Mouse (Mus musculus) neural tube, embryonic 14.5 days (tissue): ENCODE data around the gene Cacng2. TPM values are rescaled to one million over a fixed set of nuclear protein-coding genes. Genes with fewer than 3 reads are reported as not detected.

ENCODE experiments used
- ATAC-seq: fragments of 200-750 bp; cut with Nextera tagmentation; 2 replicates; pipeline ENCODE4 v1.8.0; 2017; ENCODE audit warnings: low read depth, mild to moderate bottlenecking, moderate TSS enrichment, moderate library complexity
- H3K27ac ChIP-seq: fragments of 300-500 bp; sonication (generic); 2 replicates; pipeline ENCODE4 v1.5.1; 2014; ENCODE audit warnings: low read depth, mild to moderate bottlenecking, control low read depth, low read length, moderate library complexity, mixed read lengths
- H3K27me3 ChIP-seq: fragments of 300-500 bp; sonication (generic); 2 replicates; pipeline ENCODE4 v1.6.1; 2014; ENCODE audit warnings: low read length; ENCODE audit not compliant: control insufficient read depth, insufficient read depth
- H3K36me3 ChIP-seq: fragments of 300-500 bp; sonication (generic); 2 replicates; pipeline ENCODE4 v1.6.1; 2014; ENCODE audit warnings: low read length, mixed read lengths; ENCODE audit not compliant: control insufficient read depth, insufficient read depth
- H3K4me1 ChIP-seq: fragments of 300-500 bp; sonication (generic); 2 replicates; pipeline ENCODE4 v1.6.1; 2014; ENCODE audit warnings: low read length; ENCODE audit not compliant: control insufficient read depth, insufficient read depth
- H3K4me2 ChIP-seq: fragments of 300-500 bp; sonication (generic); 2 replicates; pipeline ENCODE4 v1.6.1; 2014; ENCODE audit warnings: mild to moderate bottlenecking, low read depth, low read length, control low read depth
- H3K4me3 ChIP-seq: fragments of 300-500 bp; sonication (generic); 2 replicates; pipeline ENCODE4 v1.5.1; 2014; ENCODE audit warnings: low read depth, low read length, control low read depth, mixed read lengths
- H3K9ac ChIP-seq: fragments of 300-500 bp; sonication (generic); replicated peaks from 2 replicates; pipeline ENCODE4 v1.6.1; 2014; ENCODE audit warnings: low read depth, mild to moderate bottlenecking, control low read depth, low read length, mixed read lengths
- H3K9me3 ChIP-seq: fragments of 300-500 bp; sonication (generic); 2 replicates; pipeline ENCODE4 v1.6.1; 2016; ENCODE audit warnings: low read length; ENCODE audit not compliant: control insufficient read depth
- WGBS: fragments of 180-500 bp; shearing (Covaris S2); extraction: QIAGEN DNeasy Blood & Tissue Kit; methylation state at CpG from one replicate; pipeline ENCODE4 v1.1.7; 2014; 5-methylcytosine and 5-hydroxymethylcytosine counted together
- polyA plus RNA-seq: library from polyadenylated mRNA; unstranded; fragments of >200 nt; fragmentation: Nextera tagmentation; extraction: Ambion mirVana; gene quantifications from 2 replicates; pipeline ENCODE4 v1.2.1, GENCODE M21; 2014

Gene Cacng2
- polyA plus RNA-seq, 1 experiment from 2014 or later = 21.0 TPM

DNA sequence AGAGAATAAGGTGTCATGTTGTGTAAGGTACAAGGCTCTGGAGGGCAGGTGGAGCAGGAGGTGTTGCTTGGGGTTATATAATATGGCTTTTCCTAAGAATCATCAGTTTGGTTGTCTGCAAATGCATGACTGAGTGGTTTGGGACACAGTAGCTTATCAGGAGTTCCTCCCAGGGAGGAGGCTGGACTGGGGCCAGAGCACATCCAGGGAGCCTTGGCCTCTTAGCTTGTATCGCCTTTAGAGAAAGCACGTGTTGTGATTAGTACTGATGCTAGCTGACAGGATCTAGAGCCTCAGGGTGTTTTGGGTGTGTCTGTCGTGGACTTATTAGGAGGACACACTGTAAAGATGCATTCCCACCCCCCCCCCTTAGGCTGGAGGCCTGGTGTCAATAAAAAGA, 142.2 kb downstream of the Cacng2 start:
- Histone ChIP-seq H3K36me3 (no peaks in the 10 kb centered on the region), H3K27me3 (no peaks in the 10 kb centered on the region), H3K27ac (no peak overlapping the region), H3K9ac (no peak overlapping the region), H3K4me2 (no peak overlapping the region), H3K9me3 (no peaks in the 10 kb centered on the region), H3K4me3 (no peak overlapping the region), H3K4me1 (peaks cover 3% of the 10 kb centered on the region; the same call in 1 of the 2 replicates)
- 66% methylated on average over 3 of the region's 3 CpGs for WGBS
- no peak for ATAC-seq

DNA sequence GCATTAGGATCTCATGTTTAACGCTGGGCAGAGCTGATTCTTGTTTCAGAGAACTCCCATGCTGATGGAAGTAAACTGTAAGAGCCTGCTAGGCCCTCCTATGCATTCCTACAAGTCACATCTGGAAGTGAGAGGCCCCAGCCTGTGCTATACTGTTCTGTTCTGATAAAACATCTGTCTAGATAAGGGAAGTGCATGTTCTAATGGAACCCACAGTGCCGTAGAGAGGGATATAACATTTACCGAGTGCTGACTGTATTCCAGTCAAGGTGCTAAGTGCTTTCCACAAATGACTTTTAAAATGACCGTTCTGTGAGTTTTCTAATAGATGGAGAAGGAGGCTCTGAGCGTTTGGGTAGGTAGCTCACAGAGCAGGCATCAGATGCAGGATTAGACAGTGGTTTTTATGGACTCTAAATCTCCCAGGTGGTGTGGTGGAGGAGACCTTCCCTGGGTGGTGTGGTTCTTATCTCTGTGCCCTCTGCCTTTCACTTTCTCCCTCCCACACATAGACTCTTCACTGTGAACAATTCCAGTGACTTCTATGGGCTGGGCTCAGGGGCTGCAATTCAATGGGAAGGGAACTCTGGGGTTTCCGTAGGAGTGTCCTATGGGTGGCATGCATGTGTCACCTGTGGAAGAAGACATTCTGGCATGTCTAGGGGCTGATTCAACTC, 145.5 kb downstream of the Cacng2 start:
- H3K27ac ChIP-seq = no peak overlapping the region
- no peaks in the 10 kb centered on the region for H3K36me3 ChIP-seq
- no peak overlapping the region for H3K4me2 ChIP-seq
- H3K9ac ChIP-seq = no peak overlapping the region
- WGBS = 81% methylated on average over 6 of the region's 6 CpGs
- peaks cover 7% of the 10 kb centered on the region; the same call in 1 of the 2 replicates for H3K4me1 ChIP-seq
- H3K9me3 ChIP-seq = no peaks in the 10 kb centered on the region
- no peak for ATAC-seq
- no peak overlapping the region for H3K4me3 ChIP-seq
- no peaks in the 10 kb centered on the region for H3K27me3 ChIP-seq

DNA sequence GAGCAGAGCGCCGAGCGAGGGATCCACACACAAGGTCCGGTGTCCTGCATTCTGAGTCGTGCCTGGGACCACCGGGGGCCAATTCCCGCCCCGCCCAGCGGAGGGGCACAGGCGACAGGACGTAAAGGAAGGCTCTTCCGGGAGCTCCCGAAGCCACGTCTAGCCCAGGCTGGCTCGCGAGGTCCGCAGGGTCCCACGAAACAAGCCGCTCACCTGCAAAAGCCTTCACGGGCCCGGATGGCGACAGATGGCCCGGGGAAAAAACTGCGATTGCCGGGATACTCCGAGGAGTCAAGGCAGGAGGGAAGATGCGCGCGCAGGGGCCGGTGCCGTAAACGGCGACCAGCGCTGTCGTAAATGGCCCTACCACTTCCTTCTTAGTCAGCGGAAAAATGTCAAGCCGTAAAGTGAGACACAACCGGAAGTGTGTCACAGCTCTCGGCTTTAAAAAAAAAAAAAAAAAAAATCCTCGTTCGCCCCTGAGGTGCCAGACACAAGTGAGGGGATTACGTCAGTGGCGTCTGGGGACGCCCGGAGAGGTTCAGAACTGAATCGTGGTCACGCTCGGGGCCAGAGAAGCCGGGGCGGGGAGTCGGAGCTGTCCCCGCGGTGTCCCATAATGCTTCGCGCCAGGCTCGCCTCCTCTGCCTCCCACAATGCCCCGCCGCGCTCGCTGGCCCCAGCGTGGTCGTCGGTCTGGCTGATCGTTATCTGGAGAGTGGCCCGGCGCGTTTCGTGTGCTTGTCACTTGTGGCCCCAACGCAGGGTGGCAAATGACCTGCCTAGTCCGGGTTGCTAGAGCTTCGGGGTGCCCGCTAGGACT, 149.1 kb downstream of the Cacng2 start, which contains the start of gene Eif3d:
Eif3d (minus strand) TSS at position 344 of the 823 bp plus-strand sequence.
- Histone ChIP-seq H3K4me1 (peaks cover 13% of the 10 kb centered on the region; the same call in 1 of the 2 replicates), H3K27me3 (no peaks in the 10 kb centered on the region), H3K27ac (peak within 1 kb of the TSS; percentile 99), H3K9me3 (no peaks in the 10 kb centered on the region), H3K4me2 (peak within 1 kb of the TSS; percentile 97), H3K36me3 (peaks cover 27% of the 10 kb centered on the region), H3K9ac (peak within 1 kb of the TSS; percentile 94), H3K4me3 (peak within 1 kb of the TSS; percentile 89)
- under 1% methylated on average over 72 of the region's 72 CpGs for WGBS
- ATAC-seq = peak; percentile 85

DNA sequence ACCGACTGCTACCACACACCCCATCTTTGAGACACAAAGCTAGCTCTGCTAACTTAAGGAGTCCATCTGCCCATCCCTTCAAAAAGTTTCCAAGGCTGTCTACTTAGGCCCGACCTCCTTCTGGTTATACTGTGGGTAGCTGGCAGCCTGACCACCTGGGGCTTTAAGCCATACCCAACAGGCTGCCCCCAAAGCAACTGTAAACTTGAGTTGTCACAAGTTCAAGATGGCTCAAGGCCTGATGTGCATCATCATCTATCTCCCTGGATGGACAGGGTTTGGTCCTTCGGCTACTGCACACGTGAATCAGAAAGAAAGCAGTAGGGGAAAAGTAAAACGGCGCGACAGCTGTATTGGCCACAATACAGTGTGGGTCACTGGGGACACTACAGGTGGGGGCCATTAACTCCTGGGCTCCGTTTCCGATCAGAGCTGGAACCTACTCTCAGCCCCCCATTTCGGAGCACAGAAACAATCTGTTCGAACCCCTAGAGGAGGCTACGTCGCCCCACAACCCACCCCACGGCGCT, 149.8 kb downstream of the Cacng2 start:
- no peaks in the 10 kb centered on the region for H3K9me3 ChIP-seq
- peaks cover 13% of the 10 kb centered on the region; the same call in 1 of the 2 replicates for H3K4me1 ChIP-seq
- peaks cover 33% of the 10 kb centered on the region for H3K36me3 ChIP-seq
- peak overlapping the region; percentile 94 for H3K9ac ChIP-seq
- H3K4me2 ChIP-seq = peak overlapping the region; percentile 97
- no peak; the same call in none of the 2 replicates for ATAC-seq
- WGBS = 3% methylated on average over 15 of the region's 15 CpGs
- H3K4me3 ChIP-seq = peak overlapping the region; percentile 89
- H3K27me3 ChIP-seq = no peaks in the 10 kb centered on the region
- H3K27ac ChIP-seq = peak overlapping the region; percentile 99

DNA sequence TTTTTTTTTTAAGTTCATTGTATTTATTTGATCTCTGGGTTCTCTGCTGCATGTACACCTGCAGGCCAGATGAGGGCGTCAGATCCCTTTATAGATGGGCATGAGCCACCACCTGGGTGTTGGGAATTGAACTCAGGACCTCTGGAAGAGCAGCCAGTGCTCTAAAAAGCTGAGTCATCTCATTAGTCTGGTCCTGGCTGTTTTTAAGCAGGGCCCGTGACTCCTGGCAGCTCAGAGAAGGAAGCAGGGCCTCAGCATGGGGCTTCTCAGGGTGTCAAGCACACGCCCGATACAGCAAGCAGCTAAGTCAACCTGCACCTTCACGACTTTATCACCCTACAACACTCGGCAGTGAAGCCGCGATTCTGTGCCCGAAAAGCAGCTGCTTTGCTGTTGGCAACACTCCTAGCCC, 154.7 kb downstream of the Cacng2 start:
- Histone ChIP-seq H3K9ac (no peak overlapping the region), H3K36me3 (peaks cover 82% of the 10 kb centered on the region), H3K4me1 (peaks cover 13% of the 10 kb centered on the region; the same call in 1 of the 2 replicates), H3K4me3 (no peak overlapping the region), H3K27me3 (no peaks in the 10 kb centered on the region), H3K4me2 (no peak overlapping the region), H3K9me3 (no peaks in the 10 kb centered on the region), H3K27ac (no peak overlapping the region)
- ATAC-seq = no peak
- WGBS = 87% methylated on average over 9 of the region's 9 CpGs

DNA sequence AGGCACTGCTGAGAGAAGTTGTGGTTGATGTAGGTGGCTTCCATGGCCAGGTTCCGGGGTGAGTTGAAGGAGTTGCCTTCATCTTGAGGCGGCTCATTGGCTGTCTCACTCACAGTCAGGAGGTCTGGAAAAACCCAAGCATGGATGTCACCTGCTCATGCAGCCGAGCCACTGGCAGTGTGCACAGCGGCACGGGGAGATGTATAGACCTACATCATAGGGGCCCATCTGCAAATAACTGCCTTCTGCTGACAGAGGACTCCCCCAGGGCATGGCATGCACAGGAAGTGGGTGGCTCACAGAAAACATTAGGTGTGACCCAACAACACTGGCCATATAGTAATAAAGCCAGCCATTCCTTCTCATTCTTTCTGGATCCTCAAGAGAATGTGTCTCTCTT, 157.4 kb downstream of the Cacng2 start:
- no peak for ATAC-seq
- peaks cover 88% of the 10 kb centered on the region for H3K36me3 ChIP-seq

DNA sequence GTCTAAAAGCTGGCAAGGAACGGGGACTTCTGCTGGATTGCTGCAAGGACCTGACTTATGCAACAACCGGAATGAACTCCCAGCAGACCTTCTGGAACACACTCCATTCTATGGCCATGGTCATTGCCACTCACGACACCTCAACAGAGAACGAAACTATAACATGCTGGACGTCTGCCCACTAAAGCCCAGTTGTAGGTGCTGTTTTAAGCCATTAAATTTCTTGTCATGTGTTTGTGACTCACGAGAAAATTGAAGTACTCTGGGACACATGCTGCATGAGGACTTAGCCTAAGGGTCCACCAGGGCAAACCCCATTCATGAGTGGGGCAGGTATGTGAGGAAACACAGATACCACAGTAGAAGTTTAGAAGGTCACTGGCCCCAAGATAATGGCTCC, 159.1 kb downstream of the Cacng2 start:
- Histone ChIP-seq H3K4me2 (no peak overlapping the region), H3K4me1 (peaks cover 6% of the 10 kb centered on the region), H3K36me3 (peaks cover 71% of the 10 kb centered on the region), H3K9me3 (no peaks in the 10 kb centered on the region), H3K9ac (no peak overlapping the region), H3K4me3 (no peak overlapping the region), H3K27ac (no peak overlapping the region), H3K27me3 (no peaks in the 10 kb centered on the region)
- WGBS = 91% methylated on average over 6 of the region's 6 CpGs
- ATAC-seq = no peak

More for the DNA sequence above, 157.4 kb downstream of the Cacng2 start:
- Histone ChIP-seq H3K4me2 (no peak overlapping the region), H3K9me3 (no peaks in the 10 kb centered on the region), H3K4me3 (no peak overlapping the region), H3K4me1 (no peaks in the 10 kb centered on the region), H3K9ac (no peak overlapping the region), H3K27ac (no peak overlapping the region), H3K27me3 (no peaks in the 10 kb centered on the region)
- WGBS = 100% methylated on average over 5 of the region's 5 CpGs

DNA sequence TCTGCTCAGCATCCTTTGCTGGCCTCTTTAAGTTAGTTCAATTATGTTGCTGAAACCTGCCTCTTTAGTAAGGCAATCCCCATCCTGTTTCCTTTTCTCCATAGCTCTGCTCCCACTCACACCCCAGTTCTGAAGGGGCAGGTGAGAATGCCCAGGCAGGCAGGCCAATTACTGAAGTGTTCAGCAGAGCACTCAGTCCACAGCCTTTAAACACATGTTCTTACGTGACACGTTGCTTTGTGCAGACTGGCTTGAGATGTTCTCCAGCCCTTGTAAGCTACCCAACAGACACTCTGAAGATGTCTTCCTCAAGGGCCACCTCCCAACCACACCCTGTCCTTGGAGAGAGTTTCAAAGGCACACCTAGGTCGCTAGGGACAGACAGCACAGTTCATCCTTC, 161.8 kb downstream of the Cacng2 start:
- Histone ChIP-seq H3K36me3 (peaks cover 45% of the 10 kb centered on the region), H3K9me3 (no peaks in the 10 kb centered on the region), H3K9ac (no peak overlapping the region), H3K4me3 (no peak overlapping the region), H3K4me1 (peaks cover 14% of the 10 kb centered on the region), H3K4me2 (no peak overlapping the region), H3K27ac (no peak overlapping the region), H3K27me3 (no peaks in the 10 kb centered on the region)
- 60% methylated on average over 3 of the region's 3 CpGs for WGBS
- ATAC-seq = no peak

DNA sequence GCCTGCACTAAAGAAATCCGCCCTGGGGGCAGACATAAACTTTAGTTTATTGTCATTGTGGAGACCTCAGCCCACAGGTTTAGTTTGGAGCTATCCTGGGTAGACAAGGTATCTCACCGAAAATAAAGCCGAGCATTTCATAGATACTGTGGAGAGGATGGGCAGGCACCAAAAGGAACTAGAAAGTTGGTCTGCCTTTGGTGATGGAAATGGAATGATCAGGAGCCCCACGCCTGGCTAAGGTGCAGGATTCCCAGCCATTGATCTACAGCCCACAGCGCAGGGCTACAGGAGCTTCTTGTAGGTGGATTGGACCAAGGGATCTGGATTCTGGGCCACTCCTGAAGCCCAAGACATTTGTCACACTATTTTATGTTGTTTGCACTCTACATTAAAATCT, 162.2 kb downstream of the Cacng2 start:
- H3K27me3 ChIP-seq = no peaks in the 10 kb centered on the region
- no peak for ATAC-seq
- H3K36me3 ChIP-seq = peaks cover 40% of the 10 kb centered on the region
- no peaks in the 10 kb centered on the region for H3K9me3 ChIP-seq
- no peak overlapping the region for H3K9ac ChIP-seq
- 36% methylated on average over 5 of the region's 5 CpGs for WGBS
- no peak overlapping the region for H3K4me3 ChIP-seq
- peaks cover 14% of the 10 kb centered on the region for H3K4me1 ChIP-seq
- no peak overlapping the region for H3K27ac ChIP-seq
- H3K4me2 ChIP-seq = no peak overlapping the region
